ENCODE assay signal across 13 mouse cellular contexts in the genomic region with DNA sequence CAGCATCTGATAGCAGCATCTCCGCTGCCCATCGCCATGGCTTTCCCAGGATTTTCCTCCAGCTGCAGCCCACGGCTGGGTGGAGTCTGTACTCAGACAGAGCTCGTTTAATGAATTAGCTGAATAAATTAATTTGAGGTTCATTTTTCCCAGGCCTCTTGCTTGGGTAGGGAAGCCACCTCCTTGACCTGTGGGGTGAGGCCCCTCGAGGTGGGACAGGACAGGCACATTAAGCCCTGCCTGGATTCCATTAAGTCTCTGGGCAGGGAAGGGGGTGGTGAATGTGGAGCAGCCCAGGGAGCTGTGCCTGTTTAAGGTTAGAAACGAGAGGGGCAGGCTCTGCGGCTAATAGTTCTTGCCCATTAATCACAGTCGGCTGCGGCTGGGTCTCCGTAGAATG. TPM values are rescaled to one million over a fixed set of nuclear protein-coding genes. Genes with fewer than 3 reads are reported as not detected.
DNase-seq lines count a peak whose midpoint lies in the region; ATAC-seq and TF ChIP-seq lines count a peak whose summit lies in the region.
"Had no signal": no experiment of that assay in that cellular context is flagged by ENCODE, and none has a peak within 500 bp of the region (broad histone marks: within the 10 kb centered on the region; RNA-seq: fewer than 3 reads in every experiment).

No protein-coding gene starts in this region.

- peaks cover 9% of the 10 kb centered on the region; the same call in 1 of the 2 replicates for H3K4me1 ChIP-seq in forebrain, embryonic 16.5 days (replicated peaks; ENCODE audit: control insufficient read depth, insufficient read depth, low read length)
- H3K4me1 ChIP-seq in liver, postnatal 0 days (ENCODE audit: insufficient read depth): no peaks in the 10 kb centered on the region
- H3K4me1 ChIP-seq: heart, embryonic 13.5 days; liver, embryonic 13.5 days had no signal

- H3K4me3 ChIP-seq in forebrain, embryonic 16.5 days (replicated peaks; ENCODE audit: low read length): no peak overlapping the region
- no peak overlapping the region for H3K4me3 ChIP-seq in liver, postnatal 0 days (ENCODE audit: low read depth, low read length)
- H3K4me3 ChIP-seq: heart, embryonic 13.5 days; liver, embryonic 13.5 days had no signal

- DNase-seq in MN1 (ENCODE audit: low spot score): peak; percentile 68
- DNase-seq in embryo, embryonic 11 days: peak; percentile 76
- DNase-seq in neural tube, embryonic 10.5 days (ENCODE audit: extremely low spot score, low spot score): peak; percentile 48
- DNase-seq in layer of hippocampus, adult 9-11 months: no peak
- no peak for DNase-seq in thymus, postnatal 36 days
- no peak for DNase-seq in liver, postnatal 0 days
- DNase-seq: adrenal gland, adult 8-10 months; gastrocnemius, postnatal 10 days; liver, embryonic 13.5 days; lung, postnatal 4 days had no signal

- H3K9me3 ChIP-seq in forebrain, embryonic 16.5 days (ENCODE audit: control insufficient read depth, low read length): no peaks in the 10 kb centered on the region
- no peaks in the 10 kb centered on the region for H3K9me3 ChIP-seq in liver, postnatal 0 days (ENCODE audit: low read length)
- H3K9me3 ChIP-seq: heart, embryonic 13.5 days; liver, embryonic 13.5 days had no signal

- H3K36me3 ChIP-seq in forebrain, embryonic 16.5 days (ENCODE audit: control insufficient read depth, insufficient read depth): no peaks in the 10 kb centered on the region
- no peaks in the 10 kb centered on the region for H3K36me3 ChIP-seq in liver, postnatal 0 days (replicated peaks; ENCODE audit: insufficient read depth, low read length)
- H3K36me3 ChIP-seq: heart, embryonic 13.5 days; liver, embryonic 13.5 days had no signal

- WGBS in forebrain, embryonic 16.5 days: 6% methylated on average over 10 of the region's 10 CpGs
- WGBS in liver, postnatal 0 days (ENCODE audit: insufficient replicate concordance): 38% methylated on average over 10 of the region's 10 CpGs

- TF ChIP-seq CTCF in liver, postnatal 0 days (IDR thresholded peaks at IDR 0.05; ENCODE audit: low read depth): no peak

- H3K9ac ChIP-seq in forebrain, embryonic 16.5 days (replicated peaks; ENCODE audit: low read depth, low read length): no peak overlapping the region
- H3K9ac ChIP-seq in liver, postnatal 0 days (replicated peaks): no peak overlapping the region
- H3K9ac ChIP-seq: heart, embryonic 13.5 days; liver, embryonic 13.5 days had no signal

- no peak for TF ChIP-seq EP300 in liver, postnatal 0 days (IDR thresholded peaks at IDR 0.05; ENCODE audit: low read depth)

- H3K27ac ChIP-seq in forebrain, embryonic 16.5 days (ENCODE audit: low read length): no peak overlapping the region
- no peak overlapping the region for H3K27ac ChIP-seq in liver, postnatal 0 days (ENCODE audit: low read depth)
- H3K27ac ChIP-seq: heart, embryonic 13.5 days; liver, embryonic 13.5 days had no signal

- H3K27me3 ChIP-seq in forebrain, embryonic 16.5 days (replicated peaks; ENCODE audit: control insufficient read depth, insufficient read depth, low read length): no peaks in the 10 kb centered on the region
- H3K27me3 ChIP-seq in liver, postnatal 0 days (ENCODE audit: insufficient read depth, low read length): peaks cover 15% of the 10 kb centered on the region

- H3K4me2 ChIP-seq in forebrain, embryonic 16.5 days (ENCODE audit: low read length): no peak overlapping the region
- no peak overlapping the region for H3K4me2 ChIP-seq in liver, postnatal 0 days (ENCODE audit: low read depth, low read length)
- H3K4me2 ChIP-seq: heart, embryonic 13.5 days; liver, embryonic 13.5 days had no signal

- ATAC-seq in forebrain, embryonic 16.5 days: peak; percentile 26; the same call in 1 of the 2 replicates
- ATAC-seq in liver, postnatal 0 days: no peak
- ATAC-seq: intestine, embryonic 16.5 days had no signal

RNA-seq across cellular contexts. Expression of gene Gm11733, which starts 30.1 kb away (rescaled TPM):
- 0.14 TPM in 1 of 2 replicates, not detected in the other for polyA plus RNA-seq in forebrain, embryonic 16.5 days (2015; fragmentation: Nextera tagmentation; extraction: Ambion mirVana)
- polyA plus RNA-seq in liver, postnatal 0 days (2015; fragmentation: Nextera tagmentation; extraction: Ambion mirVana): not detected in 2 replicates
- polyA plus RNA-seq: heart, embryonic 13.5 days; liver, embryonic 13.5 days had no signal

Comparison
In these comparisons a context has a peak if more than half of its experiments do, and no peak if none do; other contexts are left out.
1. DNase-seq: peak in MN1 (single experiment), embryo, embryonic 11 days (single experiment) and neural tube, embryonic 10.5 days (single experiment); none in layer of hippocampus, adult 9-11 months (single experiment), thymus, postnatal 36 days (0 of 2) and liver, postnatal 0 days (single experiment).